Mouse (Mus musculus) regulatory T cell (primary cell): ENCODE data around the gene Dlg1.

Experiments
- in situ Hi-C: fragments of 300-600 bp; cut with MboI, MseI; formaldehyde crosslinking; loops from one replicate; pipeline ENCODE4 v1.15.1; 2025; ENCODE audit warnings: high pct_unique_total_duplicates

Gene Dlg1

DNA sequence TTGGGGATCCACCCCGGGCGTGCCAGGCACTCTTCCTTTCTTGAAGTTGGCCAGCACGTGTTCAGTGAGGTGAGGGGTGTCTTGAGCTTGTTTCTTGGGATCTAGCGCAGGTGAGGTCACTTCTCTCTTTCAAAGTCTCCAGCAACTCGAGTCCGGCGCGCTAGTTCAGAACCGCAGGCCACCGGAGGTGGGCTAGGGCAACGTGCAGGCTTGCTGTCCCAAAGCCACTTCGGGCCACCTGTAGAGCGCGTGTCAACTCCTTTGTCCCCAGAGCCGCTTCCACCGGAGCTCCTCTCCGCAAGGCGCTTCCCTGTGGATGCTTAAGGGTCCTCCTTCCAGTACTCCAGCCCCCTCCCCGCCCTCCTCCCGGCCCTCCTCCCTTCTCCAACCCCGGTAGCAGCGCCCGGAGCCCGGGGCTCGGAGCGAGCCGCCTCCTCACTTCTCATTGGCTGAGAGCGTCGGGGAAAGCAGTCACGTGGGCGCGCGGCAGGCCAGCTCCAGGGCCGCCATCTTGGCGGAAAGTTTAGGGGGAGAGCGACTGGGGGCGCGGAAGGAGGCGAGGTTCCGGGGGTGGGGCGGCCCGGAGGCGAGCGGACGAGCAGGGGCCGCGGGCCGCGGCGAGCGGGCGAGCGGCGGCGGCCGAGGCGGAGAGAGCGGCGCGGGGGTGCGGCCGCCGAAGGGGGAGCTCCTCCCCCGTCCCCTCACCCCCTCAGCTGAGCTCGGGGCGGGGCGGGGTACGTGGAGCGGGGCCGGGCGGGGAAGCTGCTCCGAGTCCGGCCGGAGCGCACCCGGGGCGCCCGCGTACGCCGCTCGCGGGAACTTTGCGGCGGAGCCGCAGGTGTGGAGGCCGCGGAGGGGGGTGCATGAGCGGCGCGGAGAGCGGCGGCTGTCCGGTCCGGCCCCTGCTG lies at the start of gene Dlg1:
Gene Dlg1, plus strand, starts transcription at position 65 of the 908 bp plus-strand sequence.
- in situ Hi-C loops = no loop called here

DNA sequence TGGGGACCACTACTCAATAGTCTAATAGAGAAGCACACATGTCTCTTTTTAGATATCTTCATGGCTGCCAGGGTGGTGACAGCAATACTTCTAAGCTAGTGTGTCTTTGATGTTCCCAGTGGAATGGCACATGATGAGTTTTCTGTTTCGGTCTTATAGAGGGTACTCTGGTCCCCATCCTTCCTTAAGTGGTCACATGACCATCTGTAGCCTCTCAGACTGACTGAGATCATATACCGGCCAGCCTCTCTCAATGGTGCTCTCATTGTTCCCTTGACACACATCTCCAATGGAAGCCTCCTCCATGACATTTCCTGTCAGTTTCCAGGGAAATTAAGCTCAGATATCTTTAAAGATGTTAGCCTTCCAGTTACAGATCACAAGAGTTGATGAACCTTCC lies 46.9 kb upstream of the Dlg1 start:
- in situ Hi-C loops = no loop called here

DNA sequence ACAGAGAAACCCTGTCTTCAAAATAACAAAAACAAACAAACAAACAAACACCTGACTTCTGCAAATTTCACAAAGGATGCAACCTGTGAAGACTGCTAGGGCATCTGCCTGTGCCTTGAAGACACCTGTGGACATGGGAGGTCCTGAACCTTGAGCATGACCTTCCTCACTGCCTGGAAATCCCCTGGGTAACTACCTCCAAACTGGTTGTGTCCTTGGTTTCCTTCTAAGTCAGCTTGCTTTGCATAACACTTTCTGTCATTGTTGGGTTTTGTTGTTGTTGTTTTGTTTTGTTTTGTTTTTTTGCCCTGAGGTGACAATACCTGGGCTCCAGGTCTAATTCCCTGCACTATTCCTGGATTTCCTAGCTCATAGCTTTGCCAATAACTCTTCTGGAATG lies 46.1 kb upstream of the Dlg1 start:
- in situ Hi-C loops = no loop called here

DNA sequence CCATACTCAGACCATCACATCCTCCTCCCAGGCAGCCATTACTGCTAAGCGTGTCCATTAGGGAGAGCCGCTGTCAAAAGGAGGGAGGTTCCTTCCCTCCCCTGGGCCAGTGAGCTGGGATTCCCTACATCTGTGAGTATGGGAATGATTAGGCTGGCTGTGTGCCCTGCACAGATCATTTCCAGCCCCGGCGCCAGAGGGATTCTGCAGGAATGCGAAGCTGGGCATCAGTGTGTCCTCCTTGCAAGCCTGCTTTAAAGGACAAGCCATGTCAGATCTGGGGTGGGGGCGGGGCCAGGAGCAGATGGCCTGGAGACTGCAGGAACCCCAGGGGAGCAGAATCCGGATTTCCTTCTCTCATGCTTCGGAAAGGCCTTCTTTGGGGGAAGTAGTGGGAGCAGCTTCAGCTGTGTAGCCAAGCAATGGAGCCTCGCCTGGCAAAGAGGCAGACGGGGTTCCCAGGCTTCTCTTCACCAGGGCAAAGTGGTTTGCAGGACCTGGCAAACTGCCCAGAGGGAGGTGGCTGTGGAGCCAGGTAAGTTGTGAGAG lies 45.3 kb upstream of the Dlg1 start:
- in situ Hi-C loops = no loop called here

DNA sequence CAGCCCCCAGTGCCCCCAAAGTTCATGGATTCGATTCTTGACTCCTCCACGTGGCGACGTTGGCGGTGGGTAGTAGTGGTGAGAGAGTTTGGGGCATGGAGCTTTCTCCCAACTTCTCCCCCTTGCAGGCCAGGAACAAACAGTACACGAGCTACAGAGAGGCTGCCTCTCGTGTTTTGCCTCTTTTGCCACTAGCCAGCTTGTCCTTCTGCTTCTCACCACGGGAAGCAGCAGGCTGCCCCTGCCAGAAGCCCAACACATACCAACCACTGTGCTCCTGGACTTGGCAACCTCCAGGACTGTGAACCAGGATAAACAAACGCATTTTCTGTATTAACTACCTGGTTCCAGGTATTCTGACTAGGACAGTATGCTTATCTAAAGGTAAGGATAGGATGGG lies 44.6 kb upstream of the Dlg1 start:
- in situ Hi-C loops = no loop called here

DNA sequence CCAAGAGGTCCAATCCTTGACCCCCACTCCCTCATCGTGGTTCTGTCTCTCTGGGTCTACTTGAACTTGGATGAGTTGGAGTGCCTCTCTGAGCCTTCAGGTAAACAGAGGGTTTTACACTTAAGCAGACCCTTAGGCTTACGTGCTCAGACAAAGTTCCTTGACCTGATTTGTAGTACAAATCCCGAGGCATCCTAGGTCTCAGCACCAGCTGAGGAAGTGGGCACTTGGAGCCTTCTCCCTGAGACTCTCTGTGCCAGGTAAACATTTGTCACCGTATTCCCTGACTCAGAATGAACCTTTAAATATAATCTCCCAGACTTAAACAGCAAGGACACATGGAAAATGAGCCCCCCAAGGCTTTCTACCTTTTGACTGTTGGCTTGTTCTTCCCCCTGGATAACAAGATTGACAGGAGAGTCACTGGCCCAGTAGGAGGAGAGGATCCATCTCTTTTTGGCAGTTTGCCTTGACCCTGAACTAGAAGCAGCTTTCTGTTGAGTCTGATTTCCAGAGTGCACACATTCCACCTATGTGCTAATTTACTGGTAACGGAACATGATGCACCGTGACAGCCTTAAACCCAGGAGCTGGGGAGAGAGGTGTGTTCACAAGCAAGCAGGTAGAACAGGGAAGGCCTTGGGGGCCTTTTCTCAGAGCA lies 43.4 kb upstream of the Dlg1 start:
- in situ Hi-C loops = no loop called here

DNA sequence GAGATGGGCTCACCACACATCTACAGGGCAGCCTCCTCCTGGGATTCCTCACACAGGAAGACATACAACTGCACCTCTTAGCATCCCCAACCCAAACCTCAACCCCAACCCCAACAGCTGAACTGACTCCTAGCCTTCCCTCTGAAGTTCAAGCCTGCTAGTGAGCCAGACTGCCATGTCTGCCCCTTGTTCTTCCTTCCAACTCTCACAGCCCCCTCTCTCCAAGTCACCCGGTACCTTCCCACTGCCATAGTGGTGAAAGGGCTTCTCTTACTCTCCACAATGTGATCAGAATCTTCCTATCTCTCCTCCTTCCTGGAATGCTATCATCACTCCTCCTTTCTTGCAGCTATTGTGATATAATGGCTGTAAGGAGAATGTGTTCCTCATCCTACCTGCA lies 40.9 kb upstream of the Dlg1 start:
- in situ Hi-C loops = no loop called here

DNA sequence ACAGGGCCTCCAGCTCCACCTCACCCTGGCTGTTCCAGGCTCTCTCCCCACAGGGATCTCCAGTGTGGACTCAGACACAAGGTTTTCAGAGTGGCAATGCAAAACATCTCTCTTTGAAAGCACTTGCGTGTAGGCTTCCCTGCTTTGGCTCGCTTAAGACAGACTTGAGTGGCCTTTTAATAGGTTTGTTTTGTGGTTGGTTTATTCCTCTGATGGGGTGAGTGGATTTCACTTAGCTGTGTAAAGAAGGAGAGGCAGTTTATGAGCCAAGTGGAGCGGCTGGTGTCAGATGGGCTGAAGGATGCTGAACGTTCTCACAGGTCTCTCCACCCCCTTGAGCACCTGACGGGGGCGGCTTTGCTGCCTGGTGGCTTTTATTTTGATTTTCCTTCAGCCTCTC lies 40.1 kb upstream of the Dlg1 start:
- in situ Hi-C loops = no loop called here

DNA sequence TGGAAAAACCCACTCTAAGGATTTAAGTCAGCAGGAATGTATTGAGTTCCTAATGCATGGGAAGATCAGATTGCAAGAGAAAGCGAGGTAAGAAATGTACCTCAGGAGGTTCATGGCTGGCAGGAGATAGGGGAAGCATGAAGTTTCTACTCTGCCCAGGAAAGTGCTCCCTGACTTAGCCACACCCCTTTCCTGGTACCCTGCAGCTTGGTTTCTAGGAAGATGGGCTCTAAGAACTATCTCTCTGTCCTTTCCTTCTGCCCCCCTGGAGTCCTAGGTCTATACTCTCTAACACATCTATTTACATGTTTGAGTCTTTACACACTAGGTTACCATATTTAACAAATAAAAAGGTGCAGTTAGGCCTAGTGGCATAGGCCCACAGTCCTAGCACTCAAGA lies 38.5 kb upstream of the Dlg1 start:
- in situ Hi-C loops = no loop called here

DNA sequence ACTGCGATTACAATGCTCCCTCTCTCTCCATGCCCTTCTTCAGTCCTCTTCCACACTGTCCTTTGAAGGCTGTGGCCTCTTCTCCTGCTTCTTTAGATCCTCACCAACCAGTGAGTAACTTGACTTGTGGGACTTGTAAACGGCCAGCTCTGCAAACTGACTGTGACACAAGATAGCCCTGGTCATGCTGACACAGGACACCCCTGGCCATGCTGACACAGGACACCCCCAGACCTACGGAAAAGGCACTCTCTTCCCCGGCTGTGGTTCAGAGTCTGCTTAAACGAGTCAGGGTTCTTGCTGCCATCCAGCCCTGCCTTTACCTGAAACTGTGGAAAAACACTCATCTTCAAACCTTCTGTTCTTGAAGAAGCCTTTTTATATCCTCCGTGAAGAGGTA lies 36.9 kb upstream of the Dlg1 start:
- in situ Hi-C loops = no loop called here

DNA sequence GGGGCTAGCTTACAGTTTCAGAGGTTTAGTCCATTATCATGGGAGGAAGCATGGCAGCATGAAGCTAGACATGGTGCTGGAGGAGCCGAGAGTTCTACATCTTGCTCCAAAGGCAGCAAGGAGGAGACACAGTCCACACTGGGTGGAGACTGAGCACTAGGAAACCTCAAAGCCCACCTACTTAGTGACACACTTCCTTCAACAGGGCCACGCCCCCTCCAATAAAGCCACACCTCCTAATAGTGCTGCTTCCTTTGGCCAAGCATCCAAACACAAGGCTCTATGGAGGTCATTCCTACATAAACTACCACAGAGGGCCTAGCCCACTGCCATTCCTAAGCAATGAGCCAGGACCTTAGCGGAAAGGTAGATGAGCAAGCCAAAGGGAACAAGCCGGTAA lies 32.9 kb upstream of the Dlg1 start:
- in situ Hi-C loops = no loop called here

DNA sequence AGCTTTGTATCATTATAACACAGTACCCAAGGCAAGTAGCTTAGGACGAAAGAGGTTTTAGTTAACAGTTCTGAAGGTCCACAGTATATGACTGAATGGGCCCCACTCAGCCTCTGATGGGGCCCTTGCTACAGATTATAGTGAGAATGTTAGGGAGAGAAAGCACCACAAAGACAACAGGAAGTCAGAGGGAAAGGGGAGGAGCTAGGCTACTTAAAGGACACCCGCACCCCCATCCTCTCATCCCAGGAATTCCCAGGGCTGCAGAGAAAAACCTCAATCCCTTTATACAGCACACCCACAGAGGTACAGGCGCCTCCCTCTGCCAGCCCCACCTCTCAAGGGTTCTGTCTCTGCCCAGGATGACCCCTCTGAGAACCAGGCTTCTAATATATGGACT lies 32.2 kb upstream of the Dlg1 start:
- in situ Hi-C loops = no loop called here

DNA sequence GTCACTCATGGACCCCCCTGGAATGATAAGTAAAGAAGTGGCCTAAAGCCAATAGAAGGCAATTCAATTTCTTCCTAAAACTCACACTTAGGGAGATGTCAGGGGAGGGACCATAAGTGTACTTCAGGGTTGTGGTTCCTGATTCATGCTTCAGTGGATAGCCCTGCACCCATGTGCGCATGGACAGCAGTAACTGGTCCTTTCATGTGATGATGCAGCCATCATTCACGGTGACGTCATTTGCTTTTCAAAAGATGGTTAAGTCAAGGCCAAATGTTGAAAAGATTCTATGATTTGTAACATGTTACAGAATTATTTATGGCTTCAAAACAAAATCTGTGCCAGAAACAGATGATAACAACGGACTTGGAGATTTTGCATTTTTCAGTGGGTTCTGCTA lies 28.9 kb upstream of the Dlg1 start:
- in situ Hi-C loops = no loop called here

DNA sequence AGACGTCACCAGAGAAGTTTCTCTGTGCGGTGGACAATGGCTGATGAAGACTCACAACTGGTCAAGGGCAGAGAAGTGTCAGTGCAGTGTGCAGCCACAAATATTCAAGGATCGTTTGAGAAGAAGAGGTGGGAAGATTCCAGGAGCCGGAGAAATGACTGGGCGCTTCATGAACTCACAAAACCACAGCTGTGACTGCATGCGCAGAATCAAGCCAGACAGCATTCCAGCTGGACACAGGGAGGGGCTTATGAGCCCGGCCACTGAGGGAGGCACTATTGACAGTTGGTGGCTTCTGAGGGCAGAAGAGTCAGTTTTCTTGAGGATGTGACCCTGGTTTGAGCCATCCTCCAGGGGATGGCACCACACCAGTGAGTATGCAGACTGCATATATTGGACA lies 24.9 kb upstream of the Dlg1 start:
- in situ Hi-C loops = no loop called here

DNA sequence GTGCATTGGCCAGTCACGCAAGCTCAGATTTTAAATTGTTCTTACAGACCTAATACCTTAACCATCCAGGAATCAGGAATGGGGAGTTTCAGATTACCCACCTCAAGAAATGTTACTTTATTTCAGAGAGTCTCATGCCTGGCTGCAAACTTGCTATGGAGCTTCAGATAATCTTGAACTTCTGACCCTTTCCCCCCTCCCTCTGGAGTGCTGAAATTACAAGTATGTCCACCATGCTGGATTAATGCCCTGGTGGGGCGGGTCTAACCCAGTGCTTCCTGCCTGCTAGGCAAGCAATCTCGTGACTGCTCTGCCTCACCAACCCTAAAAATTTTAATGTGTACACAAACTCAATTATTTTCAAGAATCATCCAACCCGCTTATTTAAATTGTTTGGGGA lies 23.3 kb upstream of the Dlg1 start:
- in situ Hi-C loops = no loop called here

DNA sequence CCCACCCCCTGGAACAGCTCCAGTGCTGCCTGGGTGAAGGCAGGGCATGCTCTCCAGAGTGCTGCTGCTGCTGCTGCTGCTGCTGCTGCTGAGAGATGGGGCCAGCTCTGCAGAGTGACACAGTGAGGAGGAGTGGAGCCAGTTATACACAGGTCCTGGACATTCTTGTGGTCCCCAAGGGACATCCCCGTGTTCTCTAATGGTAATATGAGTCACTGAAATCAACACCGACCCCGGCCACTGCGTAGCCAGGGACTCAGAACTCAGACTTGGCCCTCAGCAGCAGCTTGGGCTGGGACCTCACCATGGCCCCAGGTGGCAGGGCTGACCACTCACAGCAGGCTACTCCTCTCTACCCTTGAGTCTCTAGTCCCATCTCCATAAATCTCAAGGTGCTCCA lies 21.5 kb upstream of the Dlg1 start:
- in situ Hi-C loops = no loop called here

DNA sequence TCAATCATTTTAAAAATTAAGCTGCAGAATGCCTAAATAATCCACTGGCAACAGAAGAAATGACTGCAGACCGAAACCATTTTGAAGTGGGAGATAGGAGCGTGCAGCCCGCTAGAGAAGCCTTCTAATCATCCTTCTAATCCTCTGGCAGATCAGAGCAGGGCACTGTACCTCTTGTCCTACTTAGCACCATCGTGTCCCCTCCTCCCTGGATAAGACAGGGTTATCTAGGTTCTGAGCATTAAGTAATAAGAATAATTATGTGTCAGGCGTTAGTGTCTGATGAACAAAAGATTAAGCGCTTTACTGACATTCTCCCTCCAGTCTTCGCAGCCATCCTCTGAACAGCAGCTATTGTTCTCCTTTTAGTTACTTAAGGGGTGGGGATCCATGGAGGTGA lies 16.0 kb upstream of the Dlg1 start:
- in situ Hi-C loops = loop anchor here (5.0 kb wide), 1 partner anchor 70 kb away; no protein-coding TSS in a partner anchor

DNA sequence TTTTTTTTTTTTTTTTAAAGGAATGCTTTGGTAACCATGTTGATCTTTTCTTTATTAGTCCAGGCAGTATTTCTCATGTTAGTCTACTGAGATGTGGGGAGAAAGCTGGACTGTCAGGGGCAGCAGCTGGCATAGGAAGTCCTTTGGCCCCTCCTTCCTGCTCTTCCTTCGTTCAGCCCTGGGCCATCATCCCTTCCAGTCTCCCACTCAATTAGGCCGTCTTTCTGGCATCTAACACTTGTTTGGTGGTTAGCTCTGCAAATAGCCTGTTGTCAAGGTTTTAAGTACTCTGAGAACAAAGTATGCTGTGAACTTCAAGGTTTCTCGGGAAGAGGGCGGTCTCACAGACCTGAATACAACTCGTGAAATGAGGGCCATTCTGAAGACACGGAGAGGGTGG lies 12.5 kb upstream of the Dlg1 start:
- in situ Hi-C loops = no loop called here

DNA sequence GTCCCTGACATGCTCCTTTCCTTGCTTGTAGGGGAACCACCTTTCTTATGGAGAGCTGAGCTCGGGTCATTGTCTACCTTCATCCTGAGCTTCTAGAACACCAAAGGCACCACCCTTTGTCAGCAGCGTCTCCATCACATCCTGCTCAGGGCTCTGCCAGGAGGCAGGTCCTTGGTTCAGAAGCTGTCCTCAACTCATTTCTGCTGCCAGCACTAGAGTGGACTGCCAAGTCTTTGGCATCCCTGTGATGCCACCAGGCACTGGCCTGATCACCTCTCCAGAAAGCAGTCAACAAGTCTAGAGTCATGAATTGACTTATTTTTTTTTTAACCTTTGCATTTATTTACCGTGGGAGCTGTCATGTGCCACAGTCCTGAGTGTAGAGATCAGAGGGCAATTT lies 11.7 kb upstream of the Dlg1 start:
- in situ Hi-C loops = no loop called here

DNA sequence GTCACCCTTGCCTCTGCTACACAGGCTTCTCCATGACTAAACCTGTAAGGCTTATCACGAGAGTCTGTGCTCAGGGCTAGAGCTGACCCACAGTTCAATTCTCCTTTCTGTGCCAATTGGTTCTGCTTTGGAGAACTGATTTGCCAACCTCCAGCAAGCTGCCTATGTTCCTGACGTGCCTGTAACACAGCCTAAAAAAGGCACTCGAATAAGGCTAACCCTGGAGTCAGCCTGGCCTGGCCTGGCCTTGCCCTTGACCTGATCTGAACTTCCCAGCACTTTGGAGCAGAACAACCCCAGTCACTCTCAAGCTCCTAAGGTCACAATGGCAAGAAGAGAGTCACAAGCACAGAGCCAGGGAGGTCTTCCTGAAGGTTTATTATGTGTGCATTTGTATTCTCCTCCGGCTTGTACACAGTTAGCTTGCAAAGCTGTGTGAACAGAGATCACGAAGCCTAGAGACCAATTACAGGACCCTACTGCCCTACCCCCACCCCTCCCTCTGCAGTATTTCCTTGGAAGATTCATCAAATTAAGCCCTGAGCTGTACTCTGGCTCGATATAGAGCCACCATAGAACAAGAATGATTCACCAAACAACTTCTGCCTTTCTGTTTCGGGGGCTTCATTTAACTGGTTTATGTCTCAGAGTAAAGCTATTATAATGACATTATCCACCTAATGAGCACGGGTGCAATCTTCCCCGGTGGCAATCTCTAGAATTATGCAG lies 11.0 kb upstream of the Dlg1 start:
- in situ Hi-C loops = no loop called here

DNA sequence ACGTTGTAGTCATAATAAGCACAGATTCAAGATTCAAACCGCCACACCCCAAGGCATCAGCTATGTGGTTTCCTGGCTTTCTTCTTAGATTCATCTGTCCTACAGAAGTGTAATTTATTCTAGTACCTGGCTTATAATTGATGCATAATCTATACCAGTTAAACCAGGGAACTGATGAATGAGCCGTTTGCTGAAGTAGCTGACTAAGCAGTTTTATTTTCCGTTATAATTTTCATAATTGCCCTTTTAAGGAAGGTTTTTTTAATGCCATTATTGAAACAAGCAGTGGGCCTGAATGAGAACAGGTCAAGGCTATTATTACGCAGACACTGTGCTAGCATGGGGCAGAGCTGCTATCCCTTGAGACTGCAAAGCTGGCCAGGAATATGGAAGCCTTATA lies 9.6 kb upstream of the Dlg1 start:
- in situ Hi-C loops = no loop called here

DNA sequence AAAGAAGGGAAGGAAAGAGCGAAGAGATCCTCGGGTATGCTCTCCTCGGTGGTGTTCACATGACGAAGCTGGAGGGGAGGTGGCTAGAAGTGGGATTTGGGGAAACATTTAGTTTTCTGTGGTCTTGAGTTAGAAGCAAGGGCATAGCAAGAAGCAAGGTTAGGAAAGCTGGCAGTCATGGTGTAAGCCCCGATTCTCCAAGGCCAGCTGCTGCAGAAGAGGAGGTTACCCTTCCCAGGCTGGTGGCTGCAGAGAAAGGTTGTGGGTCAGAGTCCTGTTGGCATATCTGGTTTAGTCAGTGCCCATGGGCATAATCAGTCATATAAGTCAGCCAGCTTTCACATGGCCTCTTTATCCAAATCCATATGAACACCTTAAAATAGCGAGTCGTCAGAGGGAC lies 9.2 kb upstream of the Dlg1 start:
- in situ Hi-C loops = no loop called here
